Mouse (Mus musculus) ES-CJ7 (cell line): Measurements from ENCODE around the gene Hps1.

Experiments
- DNase-seq: peaks from one replicate; pipeline ENCODE4 v3.0.0; 2011; ENCODE audit warnings: low read depth, low spot score

Hps1 gene

GRCm38 (mm10) chr19:42755148-42755870 lies 24.5 kb downstream of the Hps1 start:
- DNase-seq: no peak

GRCm38 (mm10) chr19:42753141-42753917 lies 26.4 kb downstream of the Hps1 start:
- no peak for DNase-seq

GRCm38 (mm10) chr19:42752363-42752931 lies 27.3 kb downstream of the Hps1 start, which contains the start of gene Pyroxd2:
Pyroxd2 (minus strand) TSS chr19:42752775.
- peak; percentile 57 for DNase-seq

GRCm38 (mm10) chr19:42750196-42750595 lies 29.6 kb downstream of the Hps1 start:
- no peak for DNase-seq

GRCm38 (mm10) chr19:42746702-42747101 lies 33.1 kb downstream of the Hps1 start:
- no peak for DNase-seq

- DNase-seq: no peak
Measured at GRCm38 (mm10) chr19:42745869-42746224, 33.9 kb downstream of the Hps1 start.

GRCm38 (mm10) chr19:42745084-42745868 lies 34.5 kb downstream of the Hps1 start:
- DNase-seq: no peak

GRCm38 (mm10) chr19:42744162-42744586 lies 35.6 kb downstream of the Hps1 start:
- peak; percentile 49 for DNase-seq

GRCm38 (mm10) chr19:42743261-42743660 lies 36.5 kb downstream of the Hps1 start:
- DNase-seq: no peak

GRCm38 (mm10) chr19:42741884-42742283 lies 37.9 kb downstream of the Hps1 start:
- DNase-seq: no peak

- no peak for DNase-seq
Measured at GRCm38 (mm10) chr19:42740163-42740899, 39.4 kb downstream of the Hps1 start.

GRCm38 (mm10) chr19:42739734-42740133 lies 40.0 kb downstream of the Hps1 start:
- DNase-seq: no peak

- no peak for DNase-seq
Measured at GRCm38 (mm10) chr19:42737753-42738152, 42.0 kb downstream of the Hps1 start.

- DNase-seq: no peak
Measured at GRCm38 (mm10) chr19:42734982-42735381, 44.8 kb downstream of the Hps1 start.

GRCm38 (mm10) chr19:42727424-42727823 lies 52.4 kb downstream of the Hps1 start:
- DNase-seq: no peak

GRCm38 (mm10) chr19:42726766-42727165 lies 53.0 kb downstream of the Hps1 start:
- no peak for DNase-seq

GRCm38 (mm10) chr19:42725973-42726350 lies 53.8 kb downstream of the Hps1 start:
- DNase-seq: no peak

- no peak for DNase-seq
Measured at GRCm38 (mm10) chr19:42725056-42725972, 54.5 kb downstream of the Hps1 start.

- no peak for DNase-seq
Measured at GRCm38 (mm10) chr19:42723302-42723701, 56.5 kb downstream of the Hps1 start.

- DNase-seq: no peak
Measured at GRCm38 (mm10) chr19:42722500-42722899, 57.3 kb downstream of the Hps1 start.
